Mouse (Mus musculus) heart, adult 9 months (tissue): ENCODE results near the gene AL731706.2.
"Not testable (repeated sequence)": the region's sequence is repeated elsewhere in the genome, so short reads cannot be mapped to it uniquely, and the experiment has no call there.

Source experiments
- DNase-seq, 2 experiments: peaks; one replicate each; pipeline ENCODE4 v3.0.0; 2022; ENCODE audit warnings: low spot score in 2 of 2

Gene AL731706.2

GRCm38 (mm10) chr2:136885579-136885978 lies at the start of gene AL731706.2:
Gene AL731706.2 (minus strand): TSS chr2:136885679.
- no peak for DNase-seq

GRCm38 (mm10) chr2:136921003-136921408 lies 35.5 kb upstream of the AL731706.2 start:
- peak; percentile 16 to 21 for DNase-seq

GRCm38 (mm10) chr2:136920257-136920993 lies 34.9 kb upstream of the AL731706.2 start:
- no peak for DNase-seq

GRCm38 (mm10) chr2:136919433-136919832 lies 34.0 kb upstream of the AL731706.2 start:
- no peak for DNase-seq

- no peak for DNase-seq
Measured at GRCm38 (mm10) chr2:136914334-136914902, 28.9 kb upstream of the AL731706.2 start.

GRCm38 (mm10) chr2:136913021-136913420 lies 27.5 kb upstream of the AL731706.2 start:
- DNase-seq: no peak

- peak; percentile 22 to 49 for DNase-seq
Measured at GRCm38 (mm10) chr2:136911958-136912411, 26.5 kb upstream of the AL731706.2 start.

GRCm38 (mm10) chr2:136909298-136909697 lies 23.8 kb upstream of the AL731706.2 start:
- no peak for DNase-seq

- DNase-seq: no peak
Measured at GRCm38 (mm10) chr2:136908596-136908995, 23.1 kb upstream of the AL731706.2 start.

- no peak for DNase-seq
Measured at GRCm38 (mm10) chr2:136896131-136896530, 10.7 kb upstream of the AL731706.2 start.

GRCm38 (mm10) chr2:136894494-136894893 lies 9.0 kb upstream of the AL731706.2 start:
- DNase-seq: no peak

- DNase-seq: peak; percentile 95 to 99
Measured at GRCm38 (mm10) chr2:136891951-136892371, 6.5 kb upstream of the AL731706.2 start.

GRCm38 (mm10) chr2:136891068-136891950 lies 5.8 kb upstream of the AL731706.2 start, which contains the start of the genes Slx4ip, AL731706.1 and Mkks:
Gene Slx4ip (plus strand): TSS chr2:136891218.
Gene AL731706.1 (minus strand): TSS chr2:136891389.
Gene Mkks (minus strand): TSS chr2:136891389.
- peak; percentile 100 for DNase-seq

GRCm38 (mm10) chr2:136890716-136891067 lies 5.2 kb upstream of the AL731706.2 start:
- DNase-seq: not testable (repeated sequence)

GRCm38 (mm10) chr2:136886846-136887245 lies 1.4 kb upstream of the AL731706.2 start:
- no peak for DNase-seq

GRCm38 (mm10) chr2:136854543-136855388 lies 30.7 kb downstream of the AL731706.2 start:
- DNase-seq: no peak

GRCm38 (mm10) chr2:136850366-136850765 lies 35.1 kb downstream of the AL731706.2 start:
- DNase-seq: no peak

- DNase-seq: peak; percentile 15 to 31
Measured at GRCm38 (mm10) chr2:136837994-136838393, 47.5 kb downstream of the AL731706.2 start.

- DNase-seq: no peak
Measured at GRCm38 (mm10) chr2:136835882-136836281, 49.6 kb downstream of the AL731706.2 start.
